Mouse (Mus musculus): ENCODE data around the gene Zp1.
A peak's percentile ranks its signal among the peaks of the same experiment; 100 is the strongest.

The Zp1 gene

DNA sequence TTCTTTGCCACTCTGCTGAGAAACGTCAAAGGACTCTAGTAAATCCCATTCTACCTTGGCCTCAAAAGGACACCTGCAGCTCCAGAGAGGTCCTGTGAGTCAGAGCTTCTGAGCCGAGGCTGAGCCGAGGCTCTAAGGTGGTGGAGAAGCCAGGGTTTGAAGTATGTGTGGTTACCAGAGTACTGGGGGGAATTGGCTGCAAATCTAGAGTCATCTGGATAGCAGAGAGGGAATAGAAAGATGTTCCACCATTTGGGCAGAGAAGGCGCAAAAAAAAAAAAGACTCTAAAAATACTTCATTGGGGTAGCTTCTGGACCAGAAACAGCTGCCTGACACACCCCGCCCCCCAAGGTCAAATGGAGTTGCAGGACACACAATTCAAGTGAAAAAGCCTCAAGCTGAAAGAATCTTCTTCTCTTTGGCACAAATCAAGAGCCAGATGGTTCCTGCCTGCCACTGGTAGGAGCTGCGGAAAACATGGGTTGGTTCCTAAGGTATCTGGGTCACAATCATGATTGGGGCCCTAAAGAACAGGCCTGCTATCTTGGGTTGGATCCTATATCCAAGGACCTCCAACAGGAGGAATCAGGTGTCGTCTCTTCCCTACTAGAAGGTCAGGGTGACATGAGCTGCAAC, 42.1 kb downstream of the Zp1 start:
- no peak for DNase-seq (ENCODE audit: low read depth, low spot score)

DNA sequence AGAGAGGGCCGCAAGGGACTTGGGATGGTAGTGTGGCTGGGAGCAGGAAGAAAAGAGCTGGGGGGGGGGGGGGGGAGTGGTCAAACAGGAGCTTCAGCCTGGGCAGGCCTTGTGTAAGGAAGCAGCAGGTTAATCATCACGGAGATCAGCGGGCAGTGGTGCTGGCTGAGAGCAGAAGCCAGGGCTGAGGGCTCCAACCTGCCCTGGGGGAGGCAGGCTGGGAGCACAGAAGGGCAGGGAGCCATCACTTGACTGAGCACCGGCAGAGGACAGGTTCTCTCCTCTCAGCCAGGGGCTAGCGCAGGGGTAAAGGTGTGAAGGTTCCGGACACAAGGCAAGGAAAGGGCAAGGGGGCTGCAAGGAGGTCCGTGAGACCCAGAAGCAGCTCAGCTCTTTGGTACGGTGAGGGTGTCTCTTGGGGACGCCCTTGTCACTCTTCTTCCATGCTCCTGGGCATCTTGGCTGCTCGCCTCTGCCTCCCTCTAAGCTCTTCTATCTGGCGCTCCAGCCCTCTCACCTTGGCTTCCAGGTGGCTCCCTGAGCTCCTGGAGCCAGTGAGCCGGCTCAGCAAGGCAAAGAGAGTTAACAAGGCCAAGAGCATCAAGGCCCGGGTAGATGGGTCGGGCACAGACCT, 49.0 kb downstream of the Zp1 start:
- DNase-seq (ENCODE audit: low read depth, low spot score), result no peak

DNA sequence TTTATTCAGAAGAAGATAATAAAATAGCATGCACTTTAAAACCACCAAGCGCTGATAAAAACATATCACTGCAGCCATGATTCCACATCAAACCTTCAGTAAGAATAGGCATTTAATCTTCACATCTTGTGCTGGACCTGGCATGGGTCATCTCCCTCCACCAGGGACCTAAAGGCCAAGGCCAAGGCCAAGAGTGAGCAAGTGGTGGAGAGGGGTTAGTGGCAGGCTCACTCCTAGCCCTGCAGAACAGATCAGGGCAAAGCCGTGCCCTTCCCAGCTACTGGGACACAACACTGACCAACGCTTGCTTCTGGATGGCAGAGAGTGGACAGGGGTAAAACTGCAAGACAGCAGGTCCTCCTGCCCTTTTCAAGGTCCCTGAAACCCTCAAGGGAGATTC, 49.8 kb downstream of the Zp1 start:
- DNase-seq (ENCODE audit: low read depth, low spot score), result no peak

DNA sequence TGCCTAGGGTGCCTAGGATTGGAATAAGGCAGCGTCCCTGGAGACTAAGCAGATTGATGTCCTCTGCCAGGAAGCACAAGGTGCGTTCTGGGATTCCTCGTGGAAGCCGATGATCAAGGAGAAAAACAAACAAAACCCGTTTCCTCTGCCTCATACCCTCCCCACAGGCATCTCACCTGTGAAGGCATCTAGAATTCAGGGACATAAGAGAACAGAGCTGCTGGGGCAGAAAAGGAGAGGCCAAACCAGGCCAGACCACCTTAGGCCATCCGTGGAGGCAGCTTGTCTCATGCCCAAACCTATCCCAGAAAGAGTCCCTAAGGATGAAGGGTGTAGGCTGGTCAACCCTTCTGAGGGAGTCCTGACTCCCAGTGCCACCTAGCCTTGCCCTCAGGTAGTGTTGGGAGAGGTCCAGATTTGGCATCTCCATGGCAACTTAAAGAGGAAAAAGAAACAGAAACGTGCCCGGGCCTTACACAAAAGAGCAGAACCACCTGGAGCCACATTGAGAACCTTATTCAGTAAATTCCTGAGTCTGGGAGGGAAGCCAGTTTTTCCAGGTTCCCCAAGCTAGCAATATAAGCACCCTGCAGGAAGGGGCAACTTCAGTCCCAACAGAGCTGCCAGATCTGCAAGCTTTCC, 50.4 kb downstream of the Zp1 start, which contains the start of gene Tmem132a:
TSS of gene Tmem132a (minus strand) at position 55 of the 642 bp plus-strand sequence.
- DNase-seq (ENCODE audit: low read depth, low spot score), result no peak

DNA sequence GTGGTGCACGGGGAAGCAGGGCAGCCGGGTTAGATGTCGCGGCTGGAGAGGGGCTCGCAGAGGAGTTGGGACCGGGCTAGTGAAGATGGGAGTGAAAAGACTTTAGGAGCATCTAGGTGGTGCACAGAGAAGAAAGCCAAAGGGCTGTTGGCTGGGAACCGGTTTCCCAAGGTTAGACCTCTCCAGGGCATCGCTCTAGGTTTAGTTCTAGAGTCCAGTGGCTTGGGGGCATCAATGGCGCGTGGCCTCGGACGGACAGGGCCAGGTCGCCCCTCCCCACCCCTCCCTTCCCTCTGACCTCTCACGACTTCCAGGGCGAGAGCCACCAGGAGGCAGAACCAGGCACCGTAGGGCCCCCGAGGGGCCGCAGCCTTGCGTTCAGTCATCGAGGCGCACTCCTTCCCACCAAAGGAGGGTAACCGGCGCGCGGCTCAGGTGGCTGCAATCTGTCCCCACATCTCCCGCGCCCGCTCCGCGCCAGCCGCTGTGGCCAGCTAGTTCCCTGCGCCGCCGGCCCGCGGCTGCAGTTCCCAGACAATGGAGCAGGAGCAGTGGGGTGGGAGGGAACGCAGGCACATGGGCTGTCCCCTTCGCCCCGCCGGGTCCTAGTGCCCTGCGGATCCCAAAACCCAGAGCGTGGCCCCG, 51.1 kb downstream of the Zp1 start:
- DNase-seq (ENCODE audit: low read depth, low spot score), result peak; percentile 72

DNA sequence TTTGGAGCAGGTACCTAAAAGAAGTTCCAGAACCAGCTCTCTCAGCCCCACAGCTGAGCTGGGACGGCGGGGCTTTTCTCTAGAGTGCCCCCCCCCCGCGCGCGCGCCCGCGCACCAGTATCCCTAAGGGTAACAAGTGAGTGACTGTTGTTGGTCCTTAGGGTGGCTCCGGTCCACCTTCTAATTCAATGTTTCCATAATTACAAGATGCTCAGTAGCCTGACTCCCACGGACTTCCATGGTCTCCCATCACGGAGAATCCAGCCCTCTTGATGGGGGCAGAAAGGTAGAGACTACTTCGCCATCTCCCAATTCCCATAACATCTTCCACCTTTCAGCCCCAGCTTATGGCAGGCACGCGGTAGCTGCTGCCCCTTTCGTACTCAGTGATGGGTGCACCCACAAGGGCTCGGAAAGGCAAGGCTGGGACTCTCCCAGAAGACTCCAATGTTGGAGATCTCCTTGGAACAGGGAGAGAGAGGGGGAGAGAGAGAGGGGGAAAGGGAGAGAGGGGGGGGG, 51.8 kb downstream of the Zp1 start:
- DNase-seq (ENCODE audit: low read depth, low spot score), result no peak

DNA sequence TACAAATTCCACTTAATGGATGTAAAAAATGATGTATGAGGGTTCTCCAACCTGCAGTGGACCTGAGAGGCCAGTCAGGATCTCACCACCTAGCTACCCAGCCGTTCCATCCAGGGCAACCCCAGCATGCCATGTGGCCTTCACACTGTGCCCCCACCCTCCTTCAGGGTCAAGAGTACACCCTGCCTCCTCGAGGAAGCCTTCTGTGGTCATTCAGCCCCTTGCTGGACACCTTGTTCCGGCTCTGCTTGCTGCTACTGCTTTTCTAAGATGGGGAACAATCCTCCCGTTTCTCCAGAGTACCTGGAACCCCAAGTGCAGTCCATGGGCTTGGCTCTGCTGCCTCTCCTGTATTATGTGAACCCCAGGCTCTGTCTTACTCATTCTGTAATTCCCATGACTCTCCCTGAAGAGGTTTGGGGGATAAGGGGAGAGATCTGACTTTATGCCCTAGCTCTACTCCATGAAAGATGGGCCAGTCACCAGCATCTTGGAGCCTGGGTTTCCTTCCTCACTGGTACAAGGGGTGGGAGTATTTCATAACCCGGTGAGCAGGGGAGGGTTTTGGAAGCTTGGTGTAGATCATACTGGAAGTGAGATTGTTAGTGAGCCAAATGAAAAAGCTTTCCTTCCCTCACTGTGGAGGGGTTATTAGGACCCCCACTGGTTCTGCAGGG, 52.3 kb downstream of the Zp1 start:
- no peak for DNase-seq (ENCODE audit: low read depth, low spot score)

DNA sequence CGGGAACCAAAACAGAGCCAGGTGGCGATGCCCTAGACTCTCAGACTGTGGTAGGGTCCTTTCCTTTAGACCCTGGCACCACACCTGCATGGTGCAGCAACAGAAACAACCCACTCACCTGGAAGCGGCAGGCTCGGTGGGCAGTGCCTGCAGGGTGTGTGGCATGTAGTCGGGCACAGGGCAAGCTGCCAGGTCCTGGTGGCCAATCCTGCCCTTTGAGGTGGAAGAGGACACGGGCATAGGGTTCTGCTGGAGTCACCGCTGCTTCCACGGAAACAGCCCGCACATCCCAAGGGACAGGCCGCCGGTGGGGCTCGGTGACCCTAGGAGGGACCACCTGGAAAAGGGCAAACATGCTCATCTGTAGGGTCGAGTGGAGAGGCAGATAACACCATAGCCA, 54.1 kb downstream of the Zp1 start:
- DNase-seq (ENCODE audit: low read depth, low spot score), result no peak

All from embryo, embryonic 11.5 days (tissue).